Mouse (Mus musculus): ENCODE measurements around the gene Mbl2. TPM values are rescaled to one million over a fixed set of nuclear protein-coding genes. Genes with fewer than 3 reads are reported as not detected.
"Not testable (repeated sequence)": the region's sequence is repeated elsewhere in the genome, so short reads cannot be mapped to it uniquely, and the experiment has no call there.

The Mbl2 gene
- not detected for total RNA-seq (2022)

DNA sequence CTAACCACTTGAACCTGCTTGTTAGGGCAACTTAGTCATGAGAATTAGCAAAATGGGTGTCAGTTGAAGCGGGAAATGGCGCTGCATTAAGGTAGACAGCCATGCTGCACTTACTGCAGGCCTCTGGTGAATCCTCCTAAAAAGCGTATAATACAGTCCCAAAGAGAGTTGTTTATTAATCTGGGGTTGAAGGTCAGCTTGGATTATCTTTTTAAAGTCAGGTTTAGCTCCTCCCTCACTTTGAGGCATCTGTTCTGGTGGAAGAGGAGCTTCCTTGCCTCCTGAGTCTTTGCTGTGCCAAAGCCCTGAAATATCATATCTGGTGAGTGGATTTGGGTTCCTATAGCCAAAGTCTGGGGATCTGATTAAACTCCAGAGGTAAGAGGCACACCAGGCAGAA lies at the start of gene Mbl2:
Gene Mbl2, plus strand, starts transcription at position 252 of the 400 bp plus-strand sequence.
- DNase-seq (ENCODE audit: low spot score in 2 of 2) = no peak

DNA sequence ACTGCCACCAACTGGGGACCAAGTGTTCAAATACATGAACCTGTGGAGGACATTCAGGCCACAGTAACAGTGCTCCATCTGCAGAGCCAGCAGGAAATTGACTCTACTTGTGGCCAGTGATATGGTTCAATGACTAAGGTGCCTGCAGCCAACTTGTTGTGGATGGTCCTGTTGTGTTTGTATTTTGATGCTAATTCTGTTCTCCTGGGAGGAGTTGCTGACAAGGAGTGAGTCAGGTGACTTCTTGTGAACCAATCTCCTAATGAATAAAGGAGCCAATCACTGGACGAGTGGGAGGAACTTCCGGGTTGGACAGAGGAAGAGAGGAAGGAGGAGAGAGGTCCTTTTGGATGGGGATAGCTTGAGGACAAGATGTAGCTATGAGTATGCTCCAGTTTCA lies 47.2 kb upstream of the Mbl2 start:
- no peak for DNase-seq (ENCODE audit: low spot score in 2 of 2)

DNA sequence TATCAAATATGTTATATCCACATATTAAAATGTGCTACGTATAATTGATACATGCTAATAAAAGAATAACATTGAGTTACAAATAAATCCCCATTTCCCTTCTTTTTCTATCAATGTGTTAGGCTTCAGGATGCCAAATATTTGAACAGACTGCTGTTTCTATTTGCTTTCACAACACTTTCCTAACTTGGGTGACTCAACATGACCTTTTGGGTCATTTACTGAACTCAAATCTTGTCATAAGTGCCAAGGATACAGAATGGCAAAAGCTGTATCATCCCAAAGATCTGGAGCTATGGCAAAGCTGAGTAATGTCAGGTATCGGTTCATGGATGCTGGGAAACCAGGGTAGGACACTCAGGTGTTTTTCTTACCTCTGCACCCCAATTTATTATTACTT lies 45.5 kb upstream of the Mbl2 start:
- no peak for DNase-seq (ENCODE audit: low spot score in 2 of 2)

DNA sequence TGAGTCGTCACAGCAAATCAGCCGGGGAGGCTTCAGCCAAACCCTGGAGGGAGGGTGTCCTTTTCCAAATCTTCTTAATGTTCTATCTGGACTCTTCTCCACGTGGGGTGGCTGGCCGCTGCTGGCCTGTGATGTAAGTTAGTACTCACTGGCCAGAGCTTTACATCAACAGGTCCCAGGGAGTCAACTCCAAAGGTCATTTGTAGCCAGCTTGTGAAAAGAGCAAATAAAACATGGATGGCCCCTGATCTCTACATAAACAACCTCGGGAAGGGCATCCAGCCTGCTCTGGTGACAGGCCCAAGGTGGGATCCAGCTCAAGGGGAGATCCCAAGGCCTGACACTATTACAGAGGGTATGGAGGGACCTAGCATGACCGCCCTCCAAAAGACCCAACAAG lies 37.7 kb upstream of the Mbl2 start:
- no peak for DNase-seq (ENCODE audit: low spot score in 2 of 2)

DNA sequence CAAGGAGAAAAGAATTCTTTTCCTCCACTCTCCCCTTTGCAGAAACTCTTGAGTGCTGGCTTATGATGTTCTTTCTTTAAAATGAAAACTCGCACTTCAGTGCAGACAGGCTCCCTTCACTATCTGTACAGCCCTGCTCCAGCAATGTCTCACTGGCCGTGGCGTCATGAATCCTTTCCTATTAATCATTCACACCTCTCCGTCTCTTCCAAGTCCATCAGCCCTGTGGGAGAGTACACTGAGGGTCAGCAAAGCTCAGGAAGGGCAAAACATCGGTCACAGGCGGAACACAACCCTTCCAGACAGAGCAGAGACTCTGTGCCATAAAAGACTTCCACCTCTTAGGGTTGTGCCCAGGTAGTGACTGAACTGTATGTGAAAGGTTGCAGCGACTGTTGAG lies 30.6 kb upstream of the Mbl2 start:
- no peak for DNase-seq (ENCODE audit: low spot score in 2 of 2)

DNA sequence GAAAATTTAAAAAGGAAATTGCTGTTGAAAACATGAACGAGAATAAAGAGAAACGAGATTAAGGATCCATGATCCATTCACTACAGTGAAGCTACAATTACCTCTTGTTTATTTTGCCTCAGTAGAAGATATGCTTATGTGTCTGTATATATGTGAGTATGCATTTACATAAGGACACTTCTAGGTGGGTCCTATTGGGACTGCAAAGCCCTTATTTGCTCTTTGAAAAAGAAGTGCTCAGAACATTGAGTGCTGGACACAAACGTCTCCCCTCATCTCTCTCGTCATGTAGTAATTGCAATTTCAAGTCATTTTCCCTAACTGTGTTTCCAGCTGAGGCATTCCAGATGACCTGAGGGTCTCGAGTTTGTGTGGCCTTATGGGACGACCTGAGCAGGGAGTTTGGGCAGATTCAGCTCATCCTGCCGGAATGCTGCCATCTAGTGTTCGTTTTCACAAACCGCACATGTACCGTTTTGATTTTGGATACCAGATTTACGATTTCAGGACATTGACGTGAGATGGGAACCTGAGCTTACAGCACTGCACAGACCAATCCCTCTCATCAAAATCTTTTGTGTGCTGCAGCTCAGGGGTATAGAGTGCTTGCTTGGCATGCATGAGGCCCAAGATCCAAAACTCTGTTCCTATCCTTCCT lies 27.5 kb upstream of the Mbl2 start:
- DNase-seq (ENCODE audit: low spot score in 2 of 2) = peak in 1 of 2 experiments; percentile 8

DNA sequence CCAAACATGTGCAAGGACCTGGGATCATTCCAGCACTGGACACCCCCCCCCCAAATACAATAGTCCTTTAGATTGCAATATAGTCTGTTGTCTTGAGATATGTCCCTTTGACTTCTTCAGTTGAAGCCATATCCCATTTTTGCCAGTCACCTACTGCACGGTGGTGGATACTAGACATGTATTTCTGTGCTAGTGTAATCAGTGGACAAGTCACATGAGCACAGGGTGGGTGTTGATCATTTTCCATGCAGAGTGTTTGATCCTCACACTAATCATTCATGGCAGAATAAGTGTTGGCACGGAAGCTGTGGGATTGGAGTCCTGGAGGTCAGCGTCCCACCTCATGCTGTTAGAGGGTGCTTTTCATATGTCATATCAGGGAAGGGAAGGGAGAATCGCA lies 26.9 kb upstream of the Mbl2 start:
- DNase-seq (ENCODE audit: low spot score in 2 of 2) = no peak

DNA sequence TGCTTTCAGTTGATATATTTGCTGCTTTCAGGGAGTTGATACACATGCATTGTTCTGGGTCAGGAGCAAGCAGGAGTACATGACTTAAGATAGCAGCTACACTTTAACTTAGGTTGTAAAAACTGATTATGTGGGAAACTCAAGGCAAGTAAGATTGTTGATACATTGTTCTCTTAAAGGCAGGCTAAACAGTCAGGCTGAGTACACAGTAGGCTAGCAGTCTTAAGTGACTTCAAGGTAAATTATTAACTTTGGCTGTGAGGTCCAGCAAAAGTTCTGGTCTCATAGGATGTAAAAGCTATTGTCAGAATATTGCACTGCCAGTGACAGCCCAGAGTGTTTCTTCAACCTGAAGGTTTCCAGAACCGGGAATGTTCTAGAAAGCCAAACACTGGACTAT lies 25.8 kb upstream of the Mbl2 start:
- DNase-seq (ENCODE audit: low spot score in 2 of 2) = no peak

DNA sequence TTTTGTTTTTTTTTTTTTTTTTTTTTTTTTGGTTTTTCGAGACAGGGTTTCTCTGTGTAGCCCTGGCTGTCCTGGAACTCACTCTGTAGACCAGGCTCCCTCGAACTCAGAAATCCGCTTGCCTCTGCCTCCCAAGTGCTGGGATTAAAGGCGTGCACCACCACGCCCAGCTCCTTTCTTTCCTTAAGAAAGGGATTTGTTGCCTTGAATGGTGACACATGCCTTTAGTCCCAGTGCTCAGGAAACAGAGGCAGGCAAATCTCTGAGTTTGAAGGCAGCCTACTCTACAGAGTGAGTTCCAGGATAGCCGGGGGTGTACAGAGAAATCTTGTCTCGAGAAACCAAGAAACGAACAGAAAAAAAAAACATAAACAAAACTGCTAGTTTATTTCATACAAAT lies 23.7 kb upstream of the Mbl2 start:
- DNase-seq (ENCODE audit: low spot score in 2 of 2) = not testable (repeated sequence)

DNA sequence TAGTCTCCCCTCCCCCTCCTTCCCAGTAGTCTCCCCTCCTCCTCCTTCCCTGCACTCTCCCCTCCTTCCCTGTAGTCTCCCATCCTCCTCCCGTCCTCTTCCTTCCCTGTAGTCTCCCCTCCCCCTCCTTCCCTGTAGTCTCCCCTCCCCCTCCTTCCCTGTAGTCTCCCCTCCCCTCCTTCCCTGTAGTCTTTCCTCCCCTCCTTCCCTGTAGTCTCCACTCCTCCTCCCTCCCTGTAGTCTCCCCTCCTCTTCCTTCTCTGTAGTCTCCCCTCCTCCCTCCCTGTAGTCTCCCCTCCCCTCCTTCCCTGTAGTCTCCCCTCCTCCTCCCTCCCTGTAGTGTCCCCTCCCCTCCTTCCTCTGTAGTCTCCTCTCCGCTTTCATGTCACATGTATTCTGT lies 18.7 kb upstream of the Mbl2 start:
- DNase-seq (ENCODE audit: low spot score in 2 of 2) = no peak

DNA sequence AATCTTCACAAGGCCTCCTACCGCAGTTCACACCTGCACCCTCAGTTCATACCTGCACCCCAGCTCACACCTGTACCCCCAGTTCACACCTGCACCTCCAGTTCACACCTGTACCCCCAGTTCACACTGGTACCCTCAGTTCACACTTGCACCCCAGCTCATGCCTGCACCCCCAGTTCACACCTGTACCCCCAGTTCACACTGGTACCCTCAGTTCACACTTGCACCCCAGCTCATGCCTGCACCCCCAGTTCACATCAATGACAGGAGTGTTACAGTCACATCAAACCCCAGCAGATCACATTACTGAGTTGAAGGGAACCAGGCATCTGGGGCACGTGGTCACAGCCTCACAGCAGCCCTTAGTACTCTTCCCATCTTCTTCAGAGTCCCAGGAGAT lies 17.0 kb upstream of the Mbl2 start:
- not testable (repeated sequence) for DNase-seq (ENCODE audit: low spot score in 2 of 2)

DNA sequence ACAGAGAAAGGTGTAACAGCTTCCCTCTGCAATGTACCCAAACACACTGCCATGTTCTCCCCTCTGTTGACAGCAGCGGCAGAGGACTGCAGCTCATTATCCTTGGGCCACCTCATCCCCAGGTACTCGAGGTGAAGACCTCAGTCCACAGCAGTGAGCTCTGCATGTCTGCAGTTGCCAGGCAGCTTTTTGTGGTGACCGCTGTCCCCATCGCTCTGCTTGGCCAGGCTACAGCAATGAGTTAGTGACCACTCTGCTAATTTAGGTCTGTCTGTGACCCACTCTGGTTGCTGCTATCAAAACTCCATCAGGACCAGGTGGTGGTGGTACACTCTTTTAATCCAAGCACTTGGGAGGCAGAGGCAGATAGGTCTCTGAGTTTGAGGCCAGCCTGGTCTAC lies 16.6 kb upstream of the Mbl2 start:
- DNase-seq (ENCODE audit: low spot score in 2 of 2) = no peak

DNA sequence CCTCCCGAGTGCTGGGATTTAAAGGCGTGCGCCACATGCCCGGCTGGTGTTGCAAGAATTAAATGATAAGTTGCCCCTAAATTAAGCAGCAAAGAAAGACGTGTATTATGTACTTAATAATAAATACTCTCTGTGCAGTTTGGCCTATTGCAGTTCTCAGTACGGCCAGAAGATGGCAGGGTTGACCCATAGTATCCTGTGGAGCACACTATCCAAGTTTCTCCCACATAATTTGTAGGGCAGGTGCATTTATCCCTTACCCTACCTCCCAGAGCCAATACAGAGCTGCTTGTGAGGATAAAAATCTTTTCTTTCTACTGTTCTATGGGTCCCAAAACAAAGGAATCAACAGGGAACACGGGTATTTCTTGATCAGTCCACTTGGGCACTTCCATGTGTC lies 15.4 kb upstream of the Mbl2 start:
- DNase-seq (ENCODE audit: low spot score in 2 of 2) = peak in 1 of 2 experiments; percentile 42

DNA sequence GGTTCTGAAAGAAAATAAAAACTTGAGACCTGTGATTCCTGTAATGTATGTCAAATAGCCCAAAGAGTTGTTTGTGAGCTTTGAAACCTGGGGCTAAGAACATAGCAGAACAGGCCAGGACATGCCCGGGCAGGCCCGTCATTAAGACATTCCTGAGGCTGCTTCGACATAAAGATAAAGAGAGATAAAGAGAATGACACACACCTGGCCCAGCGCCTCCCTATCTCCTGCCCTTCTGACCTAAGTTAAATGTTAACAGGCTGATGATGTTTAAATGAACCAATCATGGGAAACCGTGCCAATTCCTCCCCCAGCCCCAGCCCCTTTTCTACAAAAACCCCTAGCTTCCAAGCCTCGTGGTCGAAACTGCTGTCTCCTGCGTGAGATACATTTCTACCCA lies 10.1 kb upstream of the Mbl2 start:
- not testable (repeated sequence) for DNase-seq (ENCODE audit: low spot score in 2 of 2)

DNA sequence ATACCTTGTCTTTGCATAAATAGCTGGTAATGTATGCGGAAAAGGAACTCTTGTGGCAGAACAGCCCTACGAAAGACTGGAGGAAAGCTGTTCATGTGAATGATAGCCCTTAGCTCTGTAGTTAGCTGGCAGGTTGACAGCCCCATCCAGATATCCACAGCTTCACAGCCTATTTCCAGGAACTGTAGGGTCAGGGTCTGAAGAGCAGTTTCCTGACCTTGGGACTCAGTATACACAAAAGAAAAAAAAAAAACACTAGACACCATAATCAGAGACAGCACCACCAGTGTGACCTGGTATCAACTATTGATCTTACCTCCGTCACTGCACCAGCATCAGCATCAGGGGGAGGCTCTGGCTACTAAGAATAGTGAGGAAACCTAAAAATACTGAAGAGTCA lies 3.3 kb upstream of the Mbl2 start:
- no peak for DNase-seq (ENCODE audit: low spot score in 2 of 2)

DNA sequence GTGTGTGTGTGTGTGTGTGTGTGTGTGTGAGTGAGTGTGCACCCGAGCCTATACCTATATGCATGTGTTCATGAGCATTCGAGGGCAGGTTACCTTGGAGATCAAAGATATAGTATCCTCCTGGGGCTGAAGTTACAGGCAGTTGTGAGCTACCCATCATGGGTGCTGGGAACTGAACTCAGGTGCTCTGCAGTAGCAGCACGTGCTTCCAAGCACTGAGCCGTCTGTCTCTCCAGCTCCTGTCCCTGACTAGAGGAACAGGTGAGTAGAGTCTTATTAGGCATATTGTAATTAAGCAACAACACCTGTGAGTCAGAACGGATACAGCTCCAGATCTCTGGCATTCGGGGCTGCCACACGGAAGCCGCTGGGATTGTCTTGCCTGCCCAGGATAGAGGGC lies 1.7 kb downstream of the Mbl2 start:
- no peak for DNase-seq (ENCODE audit: low spot score in 2 of 2)

DNA sequence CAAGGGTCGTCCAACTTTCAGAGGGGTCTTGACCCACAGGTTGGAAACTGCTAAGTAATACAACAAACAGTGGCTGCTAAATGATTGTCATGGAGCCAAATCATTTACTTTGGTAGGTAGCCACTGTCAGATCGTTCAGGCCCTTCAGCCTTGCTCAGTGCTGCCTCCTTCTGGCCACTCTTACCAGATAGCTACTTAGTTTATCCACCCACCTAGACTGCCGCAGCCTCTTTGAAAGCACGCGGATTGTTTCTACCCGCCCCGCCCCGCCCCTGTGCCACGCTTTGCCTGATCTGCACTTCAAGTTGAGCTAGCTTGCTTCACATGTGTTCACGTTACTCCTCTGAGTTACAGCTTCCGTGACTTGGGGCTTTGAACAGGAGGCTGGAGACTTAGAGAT lies 14.6 kb downstream of the Mbl2 start:
- DNase-seq (ENCODE audit: low spot score in 2 of 2) = no peak

DNA sequence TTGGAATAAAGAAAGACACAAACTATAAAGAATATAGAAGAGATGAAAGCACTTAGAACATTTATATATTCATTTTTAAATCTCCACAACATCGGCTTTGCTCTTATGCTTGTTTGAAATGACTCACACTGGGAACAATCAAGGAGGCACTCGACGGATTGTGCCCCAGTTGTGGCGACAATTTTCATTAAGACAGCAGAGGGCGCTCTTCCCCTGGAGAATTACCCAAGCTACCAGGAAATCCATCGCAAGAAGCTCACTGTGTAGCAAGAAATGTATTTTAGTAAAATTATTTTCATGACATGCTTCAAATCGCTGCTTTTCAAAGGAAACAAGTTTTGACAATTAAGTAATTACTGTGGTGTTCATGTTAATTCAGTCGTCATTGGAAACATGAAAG lies 16.1 kb downstream of the Mbl2 start:
- DNase-seq (ENCODE audit: low spot score in 2 of 2) = peak; percentile 10 to 59

DNA sequence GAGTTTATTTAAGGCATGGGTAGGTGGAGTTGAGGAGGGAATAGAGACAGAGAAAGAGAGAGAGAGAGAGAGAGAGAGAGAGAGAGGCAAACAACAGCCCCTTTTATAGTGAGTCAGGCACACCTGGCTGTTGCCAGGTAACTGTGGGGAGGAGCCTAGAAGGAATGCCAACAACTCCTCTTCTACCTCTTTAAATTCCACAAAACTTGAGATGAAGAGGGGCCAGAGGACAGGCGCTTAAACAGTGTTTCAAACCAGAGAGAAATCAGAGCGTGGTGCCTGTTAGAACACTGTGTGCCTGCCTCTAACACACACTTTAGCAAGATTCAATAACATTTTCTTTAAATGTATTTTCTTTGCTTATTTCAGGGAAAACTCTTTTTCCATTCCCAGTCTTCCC lies 19.5 kb downstream of the Mbl2 start:
- DNase-seq (ENCODE audit: low spot score in 2 of 2) = no peak

DNA sequence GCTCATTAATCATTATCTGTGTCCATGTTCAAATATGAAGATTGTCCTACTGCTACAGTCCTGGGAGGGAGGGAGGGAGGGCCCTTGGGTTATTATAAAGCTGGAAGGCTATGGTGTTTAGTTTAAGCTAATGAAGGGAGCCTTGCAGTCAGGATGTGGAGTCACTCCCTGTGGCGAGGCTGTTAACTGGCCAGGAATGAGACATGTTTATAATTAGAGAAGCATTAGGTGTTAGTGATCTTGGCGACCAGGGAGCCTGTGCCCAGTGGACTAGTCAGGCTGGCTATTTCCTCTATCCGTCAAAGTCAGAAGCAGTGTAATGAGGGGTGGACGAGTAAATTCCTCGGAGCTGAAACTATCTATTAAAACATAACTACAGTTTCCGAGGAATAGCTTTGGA lies 23.6 kb downstream of the Mbl2 start:
- no peak for DNase-seq (ENCODE audit: low spot score in 2 of 2)

DNA sequence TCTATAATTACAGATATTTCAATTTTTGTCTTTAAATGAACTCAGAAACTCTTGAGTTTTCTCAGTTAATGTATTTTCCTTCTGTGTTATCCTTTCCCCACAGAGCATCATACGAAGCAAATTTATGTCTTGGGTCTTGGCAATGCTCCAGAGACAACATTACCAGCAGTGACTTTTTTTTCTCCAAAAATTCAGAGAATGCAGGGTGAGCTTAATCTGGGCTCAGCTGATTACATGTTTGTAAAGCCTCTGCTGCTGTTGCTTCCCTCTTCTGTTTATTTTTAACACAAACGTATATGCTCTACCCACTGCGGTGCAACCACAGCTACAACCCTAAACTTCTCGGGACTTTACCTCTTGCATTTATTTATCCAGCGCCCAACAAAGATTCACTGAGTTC lies 48.4 kb downstream of the Mbl2 start:
- DNase-seq (ENCODE audit: low spot score in 2 of 2) = no peak

DNA sequence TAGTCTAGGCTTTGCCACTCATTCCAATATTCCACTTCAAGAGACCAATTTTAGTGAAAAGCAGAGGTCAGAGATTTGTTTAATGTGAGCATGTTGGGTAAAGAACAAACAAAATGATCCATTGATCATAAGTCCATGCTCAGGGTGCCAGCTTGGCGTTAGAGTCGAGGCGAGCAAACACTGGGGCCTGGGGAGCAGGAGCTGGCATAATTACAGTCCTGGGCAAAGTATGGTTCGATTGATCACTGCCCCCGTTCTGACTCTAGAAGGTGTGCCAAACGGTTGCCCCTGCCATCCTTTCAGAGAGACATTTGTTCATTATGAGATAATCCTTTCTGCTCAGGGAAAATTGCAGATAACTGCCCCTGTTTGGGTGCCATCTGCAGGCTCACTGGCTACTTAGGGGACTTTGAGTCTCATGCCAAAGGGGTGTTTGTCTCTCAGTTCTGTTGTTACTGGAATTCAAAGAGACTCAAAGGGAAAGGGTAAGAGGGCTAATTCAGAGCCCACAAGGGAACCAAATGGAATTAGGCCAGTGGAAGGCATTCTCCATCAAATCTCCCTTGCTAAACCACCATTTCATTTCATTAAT lies 55.3 kb downstream of the Mbl2 start:
- no peak for DNase-seq (ENCODE audit: low spot score in 2 of 2)
